Mouse (Mus musculus) spleen, adult 2 months (tissue): ENCODE data around the gene Hist1h2bm.
"Not testable (repeated sequence)": the region's sequence is repeated elsewhere in the genome, so short reads cannot be mapped to it uniquely, and the experiment has no call there.

Experiments used
- CTCF ChIP-seq: fragments of 200-500 bp; IDR thresholded peaks from 2 replicates; pipeline ENCODE4 v1.5.1; 2011; ENCODE audit warnings: mild to moderate bottlenecking, inconsistent platforms; ENCODE audit not compliant: insufficient read depth, insufficient read length, insufficient replicate concordance; ENCODE audit errors: extremely low read depth
- POLR2A ChIP-seq: fragments of 200-500 bp; IDR thresholded peaks from 2 replicates; pipeline ENCODE4 v1.6.1; 2011; ENCODE audit warnings: low read depth, low read length, inconsistent platforms

GRCm38 (mm10) chr13:21721107-21721756 is 612 bp upstream of the Hist1h2bm start:
- not testable (repeated sequence) for TF ChIP-seq POLR2A, CTCF
